Mouse (Mus musculus): Measurements from ENCODE around the gene Trim9.

The Trim9 gene

DNA sequence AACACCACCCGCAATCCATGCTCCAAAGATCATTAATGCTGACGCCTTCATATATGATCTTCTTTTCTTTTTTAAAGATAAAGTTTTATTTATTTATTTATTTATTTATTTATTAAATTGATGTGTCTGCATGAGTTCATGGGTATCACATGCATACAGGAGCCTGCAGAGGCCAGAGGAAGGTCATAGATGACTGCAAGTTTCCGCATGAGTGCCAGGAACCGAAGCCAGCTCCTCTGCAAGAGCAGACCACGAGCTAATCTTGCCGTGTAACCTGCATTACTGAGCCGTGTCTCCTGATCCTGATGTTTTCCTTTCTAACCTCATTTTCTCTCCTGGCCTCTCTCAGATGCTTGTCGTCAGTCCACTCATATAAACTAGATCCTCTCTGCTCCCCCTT lies 133.1 kb downstream of the Trim9 start:
- DNase-seq (ENCODE audit: low read depth, low spot score): no peak

DNA sequence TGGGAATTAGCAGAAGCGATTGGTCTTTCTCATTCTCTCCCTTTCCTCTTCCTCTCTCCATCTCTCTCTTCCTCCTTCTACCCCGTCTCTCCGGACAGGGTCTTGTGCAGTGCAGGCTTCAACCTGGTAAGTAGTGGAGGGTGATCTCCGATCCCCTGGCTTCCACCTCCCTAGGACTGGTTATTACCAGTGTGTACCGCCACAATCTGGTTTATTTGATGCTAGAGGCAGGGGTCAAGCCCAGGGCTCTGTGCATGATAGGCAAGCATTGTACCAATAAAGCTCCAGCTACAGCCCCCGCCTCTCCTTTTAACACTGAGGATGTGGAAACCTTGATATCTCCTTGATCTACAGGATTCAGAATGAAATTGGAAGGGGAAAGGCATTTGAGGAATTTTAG lies 133.8 kb downstream of the Trim9 start:
- DNase-seq (ENCODE audit: low read depth, low spot score): no peak

DNA sequence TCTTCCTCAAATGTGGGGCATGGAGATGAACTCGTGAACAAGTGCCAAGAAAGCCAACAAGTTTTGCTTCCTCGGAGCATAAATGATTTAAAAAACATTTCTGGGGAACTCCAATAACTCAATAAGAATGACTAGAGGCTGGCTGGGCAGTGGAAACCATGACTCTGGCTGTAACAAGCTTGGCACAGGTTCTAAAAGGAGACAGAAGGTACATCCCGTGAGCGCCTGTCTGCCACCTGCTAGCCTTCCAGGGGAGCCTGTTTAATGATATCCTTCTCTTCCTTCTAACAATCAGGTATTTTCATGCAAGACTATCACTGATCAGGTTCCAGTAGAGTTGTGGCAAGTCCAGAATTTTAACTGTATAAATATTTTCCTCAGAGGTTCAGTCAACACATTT lies 134.9 kb downstream of the Trim9 start:
- DNase-seq (ENCODE audit: low read depth, low spot score): no peak

DNA sequence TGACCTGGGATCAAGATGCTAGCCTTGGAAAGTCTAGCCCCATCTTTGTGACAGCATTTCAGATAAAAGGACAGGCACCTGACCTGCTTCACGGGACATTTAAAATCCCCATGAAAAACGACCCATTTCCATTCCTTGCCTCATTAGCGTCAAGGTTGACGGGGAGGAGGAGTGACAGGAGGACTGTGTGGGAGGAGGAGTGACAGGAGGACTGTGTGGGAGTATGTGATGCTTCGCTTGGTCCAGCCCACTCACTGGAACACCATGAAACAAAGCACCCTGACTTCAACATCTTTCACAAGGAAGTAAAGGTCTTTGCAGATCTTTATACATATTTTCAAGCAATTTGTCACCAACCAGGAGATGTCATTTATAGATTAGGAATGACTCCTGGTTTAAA lies 139.2 kb downstream of the Trim9 start:
- no peak for DNase-seq (ENCODE audit: low read depth, low spot score)

DNA sequence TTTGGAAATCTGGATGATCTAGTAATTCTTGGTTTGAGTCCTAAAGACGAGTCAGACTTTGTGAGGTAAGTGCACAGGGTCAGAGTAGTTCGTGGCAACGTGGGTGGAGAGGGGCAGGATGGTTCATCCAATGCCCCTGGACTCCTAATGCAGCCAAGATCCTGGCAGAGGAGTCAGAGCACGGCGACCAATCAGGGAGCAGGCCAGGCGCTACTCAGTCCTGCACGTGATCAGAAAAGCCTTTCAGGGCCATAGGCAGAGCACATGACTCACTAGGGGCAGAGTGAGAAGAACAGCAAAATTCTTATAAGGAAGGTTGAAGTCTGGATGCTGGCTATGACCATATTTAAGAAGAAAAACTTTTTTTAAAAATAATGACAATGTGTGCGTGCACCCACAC lies 143.0 kb downstream of the Trim9 start:
- no peak for DNase-seq (ENCODE audit: low read depth, low spot score)

DNA sequence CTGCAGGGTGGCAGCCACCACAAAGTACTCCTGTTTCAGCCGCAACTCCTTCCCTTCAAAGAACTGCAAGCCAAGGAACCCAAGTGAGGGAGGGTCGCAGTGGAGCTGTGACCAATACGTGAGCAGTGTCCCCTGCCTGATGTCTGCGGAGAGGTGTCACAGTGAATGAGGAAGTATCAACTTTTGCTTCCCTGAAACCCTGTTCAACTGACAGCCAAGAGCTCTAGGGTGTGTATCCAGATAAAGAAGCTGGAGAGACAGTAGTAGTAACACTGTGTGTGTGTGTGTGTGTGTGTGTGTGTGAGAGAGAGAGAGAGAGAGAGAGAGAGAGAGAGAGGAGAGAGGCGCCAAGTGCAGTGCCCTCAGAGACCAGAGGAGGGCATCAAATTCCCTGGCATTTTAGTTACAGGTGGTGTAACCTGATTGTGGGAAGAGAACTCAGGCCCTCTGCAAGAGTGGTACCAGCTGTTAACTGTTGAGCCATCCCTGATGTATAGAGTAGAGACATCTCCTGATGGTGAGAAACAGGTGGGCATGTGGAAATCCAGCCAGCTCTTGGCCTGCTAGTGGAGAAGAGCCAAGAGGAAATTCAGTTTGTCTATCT lies 145.4 kb downstream of the Trim9 start:
- DNase-seq (ENCODE audit: low read depth, low spot score): no peak

DNA sequence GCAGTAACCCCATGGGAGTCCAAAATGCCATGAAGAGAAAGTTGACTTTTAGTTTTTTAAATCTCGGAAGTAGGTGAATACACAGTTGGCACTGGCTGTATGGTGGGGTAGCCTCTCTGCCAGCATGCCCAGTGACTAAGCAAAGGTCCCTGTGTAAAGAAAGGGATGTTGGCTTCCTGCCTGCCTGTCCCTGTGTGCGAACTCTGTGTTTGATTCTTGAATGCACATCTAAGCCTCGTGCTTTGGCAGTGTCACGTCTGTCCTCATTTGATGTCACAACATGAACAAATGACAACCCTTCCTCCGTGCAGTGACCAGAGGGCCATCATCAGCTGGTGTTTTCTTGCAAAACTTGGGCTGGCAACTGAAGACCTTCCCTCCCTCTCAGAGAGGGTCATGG lies 151.1 kb downstream of the Trim9 start:
- no peak for DNase-seq (ENCODE audit: low read depth, low spot score)

DNA sequence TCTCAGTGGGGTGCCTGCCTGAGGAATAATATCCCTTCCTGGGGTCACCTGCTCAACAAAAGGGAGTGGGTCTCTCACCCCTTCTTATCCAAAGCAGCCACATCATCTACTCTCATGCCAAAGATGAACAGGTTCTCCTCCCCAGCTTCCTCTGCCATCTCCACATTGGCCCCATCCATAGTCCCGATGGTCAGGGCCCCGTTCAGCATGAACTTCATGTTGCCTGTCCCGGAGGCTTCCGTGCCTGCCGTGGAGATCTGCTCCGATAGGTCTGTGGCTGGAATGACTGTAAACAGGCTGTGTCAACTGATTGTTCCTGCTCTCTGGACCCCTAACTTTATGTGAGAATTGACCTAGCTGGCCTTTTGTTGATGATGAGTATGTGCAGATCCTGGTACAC lies 152.0 kb downstream of the Trim9 start:
- no peak for DNase-seq (ENCODE audit: low read depth, low spot score)

All from CD4-positive helper T cell, adult 2 months (primary cell).